Mouse (Mus musculus) kidney, postnatal 0 days (tissue): ENCODE measurements around the gene Nrap. TPM values are rescaled to one million over a fixed set of nuclear protein-coding genes. Genes with fewer than 3 reads are reported as not detected.

ENCODE experiments used
- ATAC-seq: fragments of 200-750 bp; cut with Nextera tagmentation; replicated peaks from 2 replicates; pipeline ENCODE4 v1.8.0; 2017; ENCODE audit warnings: low read depth, moderate number of reproducible peaks, moderate TSS enrichment, moderate library complexity; ENCODE audit not compliant: low FRiP score
- DNase-seq: peaks from one replicate; pipeline ENCODE4 v3.0.0-alpha.2; 2016; ENCODE audit warnings: low spot score
- H3K27ac ChIP-seq: fragments of 300-500 bp; sonication (generic); 2 replicates; pipeline ENCODE4 v1.5.1; 2014; ENCODE audit warnings: mild to moderate bottlenecking
- H3K27me3 ChIP-seq: fragments of 300-500 bp; sonication (generic); 2 replicates; pipeline ENCODE4 v1.6.1; 2014; ENCODE audit warnings: low read length, mixed read lengths; ENCODE audit not compliant: insufficient read depth
- H3K36me3 ChIP-seq: fragments of 300-500 bp; sonication (generic); 2 replicates; pipeline ENCODE4 v1.6.1; 2014; ENCODE audit warnings: low read length, mixed read lengths; ENCODE audit not compliant: insufficient read depth
- H3K4me1 ChIP-seq: fragments of 300-500 bp; sonication (generic); replicated peaks from 2 replicates; pipeline ENCODE4 v1.6.1; 2014; ENCODE audit warnings: antibody characterized with exemption, low read length, mixed read lengths; ENCODE audit not compliant: insufficient read depth
- H3K4me2 ChIP-seq: fragments of 300-500 bp; sonication (generic); 2 replicates; pipeline ENCODE4 v1.6.1; 2014; ENCODE audit warnings: mild to moderate bottlenecking, low read length, moderate library complexity, mixed read lengths
- H3K4me3 ChIP-seq: fragments of 300-500 bp; sonication (generic); replicated peaks from 2 replicates; pipeline ENCODE4 v1.5.1; 2014; ENCODE audit warnings: low read depth, low read length
- H3K9ac ChIP-seq: fragments of 300-500 bp; sonication (generic); 2 replicates; pipeline ENCODE4 v1.6.1; 2014; ENCODE audit warnings: low read depth, low read length
- H3K9me3 ChIP-seq: fragments of 300-500 bp; sonication (generic); replicated peaks from 2 replicates; pipeline ENCODE4 v1.6.1; 2016; ENCODE audit warnings: low read length, inconsistent platforms, mixed read lengths
- CTCF ChIP-seq: IDR thresholded peaks from 2 replicates; pipeline ENCODE4 v1.5.1; 2016; ENCODE audit warnings: antibody characterized with exemption, low read depth, mild to moderate bottlenecking, moderate library complexity
- WGBS: fragments of 180-500 bp; shearing (Covaris S2); extraction: QIAGEN DNeasy Blood & Tissue Kit; methylation state at CpG from one replicate; pipeline ENCODE4 v1.1.7; 2014; 5-methylcytosine and 5-hydroxymethylcytosine counted together
- polyA plus RNA-seq: library from polyadenylated mRNA; unstranded; fragments of >200 nt; fragmentation: Nextera tagmentation; extraction: Ambion mirVana; gene quantifications from 2 replicates; pipeline ENCODE4 v1.2.1, GENCODE M21; 2015

The Nrap gene
- polyA plus RNA-seq, 1 experiment from 2014 or later: 0.41 TPM

DNA sequence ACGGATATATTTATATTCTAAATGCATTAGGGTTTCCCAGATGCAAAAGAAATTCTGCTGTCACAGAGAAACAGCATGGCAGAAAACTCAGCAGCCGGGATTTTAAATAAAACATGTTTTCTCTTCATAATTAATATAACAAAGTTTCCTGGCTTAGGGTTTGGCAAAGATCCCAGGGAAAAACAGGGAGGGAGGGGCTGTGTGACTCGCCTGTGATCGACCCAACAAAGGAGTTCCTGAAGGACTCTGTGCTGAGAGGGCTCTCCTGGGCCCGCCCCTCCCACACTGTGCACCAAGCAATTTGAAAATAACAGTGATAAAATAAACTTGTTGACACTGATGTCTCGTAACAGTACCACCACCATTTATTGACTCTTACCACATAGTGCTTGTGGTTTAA is 97.9 kb downstream of the Nrap start:
- no peak for TF ChIP-seq CTCF
- DNase-seq (peak; percentile 44), ATAC-seq (no peak)
- Histone ChIP-seq H3K4me1 (peaks cover 5% of the 10 kb centered on the region; the same call in 1 of the 2 replicates), H3K27me3 (no peaks in the 10 kb centered on the region), H3K36me3 (no peaks in the 10 kb centered on the region), H3K9ac (no peak overlapping the region), H3K27ac (no peak overlapping the region), H3K4me2 (no peak overlapping the region), H3K4me3 (no peak overlapping the region), H3K9me3 (no peaks in the 10 kb centered on the region)
- WGBS: 44% methylated on average over 6 of the region's 6 CpGs

DNA sequence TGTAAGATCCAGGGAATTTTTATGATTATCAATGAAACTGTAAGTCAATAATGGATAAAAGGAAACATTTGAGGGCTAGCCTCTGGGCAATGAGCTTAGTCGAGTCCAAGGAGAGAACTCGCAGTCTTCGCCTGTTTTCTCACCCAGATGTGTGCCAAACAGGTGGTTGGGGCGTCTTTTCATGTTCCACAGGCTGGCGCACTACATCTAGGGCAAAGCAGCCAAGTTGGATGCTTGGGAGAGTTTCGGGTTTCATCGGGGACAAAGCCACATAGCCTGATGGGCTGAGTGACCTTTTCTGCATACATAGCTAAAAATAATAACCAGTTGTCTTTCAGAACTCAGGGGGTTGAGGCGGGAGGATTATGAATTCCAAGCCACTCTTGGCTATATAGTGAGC is 100.2 kb downstream of the Nrap start:
- Histone ChIP-seq H3K27ac (no peak overlapping the region), H3K4me3 (no peak overlapping the region), H3K9ac (no peak overlapping the region), H3K27me3 (no peaks in the 10 kb centered on the region), H3K36me3 (no peaks in the 10 kb centered on the region), H3K9me3 (no peaks in the 10 kb centered on the region), H3K4me1 (peaks cover 7% of the 10 kb centered on the region; the same call in 1 of the 2 replicates), H3K4me2 (no peak overlapping the region; the same call in 1 of the 2 replicates)
- DNase-seq (no peak), ATAC-seq (no peak)
- WGBS: 77% methylated on average over 8 of the region's 8 CpGs
- no peak for TF ChIP-seq CTCF

DNA sequence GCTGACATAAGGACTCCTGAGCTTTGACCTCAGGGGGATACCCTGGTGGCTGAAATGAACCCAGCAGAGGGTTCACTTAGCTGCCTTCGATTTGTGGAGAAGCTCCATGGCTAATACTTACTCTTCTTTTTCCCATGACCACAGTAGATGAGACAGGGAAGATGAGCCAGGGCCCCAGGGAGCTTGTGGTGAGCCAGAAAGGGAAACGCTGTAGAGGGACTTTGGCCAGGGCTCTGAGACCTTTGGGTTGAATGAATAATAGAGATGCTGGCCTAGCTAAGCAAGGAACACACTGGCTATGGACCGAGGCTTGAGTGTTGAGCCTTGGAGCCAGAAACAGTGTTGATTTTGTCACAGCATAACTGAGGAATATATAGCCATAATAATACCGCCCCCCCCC is 101.4 kb downstream of the Nrap start:
- peak; percentile 43; the same call in 1 of the 2 replicates for ATAC-seq
- Histone ChIP-seq H3K27ac (peak overlapping the region; percentile 62; the same call in 1 of the 2 replicates), H3K4me3 (no peak overlapping the region)

DNA sequence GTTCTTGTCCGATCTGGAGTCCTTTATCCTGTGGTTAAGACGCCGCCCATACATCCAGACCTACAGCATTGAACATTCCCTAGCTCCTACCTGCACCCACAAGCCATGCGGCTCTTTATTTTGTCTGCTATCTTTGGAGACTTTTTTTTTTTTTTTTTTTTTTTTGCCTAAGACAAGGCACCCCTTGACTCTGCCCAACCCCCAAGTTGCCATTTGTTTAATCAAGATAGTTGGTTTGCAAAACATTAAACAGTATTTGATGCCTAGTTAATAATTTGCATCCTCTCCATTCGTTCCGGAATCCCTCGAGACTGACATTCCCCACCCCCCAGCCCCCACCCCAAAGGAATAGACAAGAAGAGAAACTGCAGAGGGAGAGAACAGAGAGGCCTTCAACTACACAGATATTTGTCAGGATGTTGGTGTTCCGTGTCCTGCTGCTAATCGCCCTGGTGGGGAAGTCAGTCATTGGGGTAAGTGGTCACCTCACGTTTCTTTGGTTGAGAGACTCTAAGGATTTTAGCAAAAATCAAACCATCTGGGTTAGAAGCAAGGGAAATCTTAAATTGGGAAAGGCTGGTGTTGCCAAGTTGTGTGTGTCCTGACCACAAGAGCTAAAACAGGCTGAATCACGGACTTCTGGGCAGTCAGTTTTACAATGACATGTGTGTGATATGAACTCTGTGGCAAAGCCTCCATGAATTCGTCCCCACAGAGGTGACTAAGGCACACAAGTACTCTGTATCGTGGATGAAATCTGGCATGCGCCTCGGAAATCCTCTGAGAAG is 102.1 kb downstream of the Nrap start:
- no peak for ATAC-seq
- peak overlapping the region; percentile 34 for H3K4me2 ChIP-seq

More for the DNA sequence above, 101.4 kb downstream of the Nrap start:
- Histone ChIP-seq H3K9ac (0 out of 2 replicates have a peak overlapping the region, but pooled peaks have one; percentile 8), H3K4me1 (peaks cover 7% of the 10 kb centered on the region; the same call in 1 of the 2 replicates), H3K4me2 (peak overlapping the region; percentile 34), H3K36me3 (no peaks in the 10 kb centered on the region), H3K9me3 (no peaks in the 10 kb centered on the region), H3K27me3 (no peaks in the 10 kb centered on the region)
- TF ChIP-seq CTCF: no peak
- DNase-seq: peak; percentile 15
- WGBS: 71% methylated on average over 4 of the region's 4 CpGs

DNA sequence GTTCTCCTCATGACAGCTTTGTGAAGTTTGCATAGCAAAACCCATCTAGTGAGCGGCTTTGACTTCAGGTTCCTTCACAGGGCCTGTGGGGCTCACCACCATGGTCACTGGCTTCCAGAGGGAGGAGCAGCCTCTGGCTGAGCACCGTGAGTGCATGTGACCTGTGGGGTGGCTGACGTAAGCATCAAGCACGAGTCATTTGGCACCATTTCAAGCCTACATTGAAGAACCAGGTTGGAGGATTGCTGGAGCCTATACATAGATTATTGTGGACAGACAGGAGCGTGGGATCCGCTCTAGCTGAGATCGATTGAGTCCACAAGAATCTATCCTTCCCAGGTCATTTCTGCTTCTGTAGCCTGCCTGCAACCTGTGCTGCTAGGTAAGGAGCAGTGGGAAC is 103.0 kb downstream of the Nrap start, which contains the start of gene Habp2:
TSS of gene Habp2 (plus strand) at position 272 of the 400 bp plus-strand sequence.
- WGBS: 58% methylated on average over 7 of the region's 7 CpGs
- H3K27ac ChIP-seq: peak within 1 kb of the TSS; percentile 62; the same call in 1 of the 2 replicates
- DNase-seq: no peak
- 0 out of 2 replicates have a peak within 1 kb of the TSS, but pooled peaks have one; percentile 8 for H3K9ac ChIP-seq
- H3K27me3 ChIP-seq: no peaks in the 10 kb centered on the region
- peak within 1 kb of the TSS; percentile 34; the same call in 1 of the 2 replicates for H3K4me2 ChIP-seq
- peaks cover 7% of the 10 kb centered on the region; the same call in 1 of the 2 replicates for H3K4me1 ChIP-seq
- no peak for TF ChIP-seq CTCF
- H3K4me3 ChIP-seq: no peak within 1 kb of the TSS
- no peak for ATAC-seq
- H3K9me3 ChIP-seq: no peaks in the 10 kb centered on the region
- H3K36me3 ChIP-seq: no peaks in the 10 kb centered on the region

More for the DNA sequence above, 102.1 kb downstream of the Nrap start:
- TF ChIP-seq CTCF: no peak
- Histone ChIP-seq H3K9ac (0 out of 2 replicates have a peak overlapping the region, but pooled peaks have one; percentile 8), H3K36me3 (no peaks in the 10 kb centered on the region), H3K27me3 (no peaks in the 10 kb centered on the region), H3K27ac (peak overlapping the region; percentile 62; the same call in 1 of the 2 replicates), H3K9me3 (no peaks in the 10 kb centered on the region), H3K4me3 (no peak overlapping the region), H3K4me1 (peaks cover 7% of the 10 kb centered on the region; the same call in 1 of the 2 replicates)
- DNase-seq: no peak
- 71% methylated on average over 15 of the region's 15 CpGs for WGBS

DNA sequence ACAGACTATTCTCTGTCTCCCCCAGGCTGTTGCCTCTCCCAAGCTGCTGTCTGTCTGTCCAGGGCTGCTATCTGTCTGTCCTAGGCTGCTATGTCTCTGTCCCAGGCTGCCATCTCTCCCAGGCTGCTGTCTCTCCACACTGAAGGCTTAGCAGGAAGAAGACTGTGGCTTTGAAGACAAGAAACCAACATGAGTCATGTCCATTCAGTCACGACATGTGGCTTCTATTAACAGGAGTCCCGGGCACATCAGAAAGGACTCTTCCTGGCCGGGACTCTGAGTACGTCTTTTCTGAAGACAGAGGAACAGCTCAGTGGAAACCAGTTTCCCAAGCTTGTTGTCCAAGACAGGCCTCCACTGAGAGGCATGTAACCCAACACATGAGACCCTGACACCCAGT is 104.6 kb downstream of the Nrap start:
- Histone ChIP-seq H3K36me3 (no peaks in the 10 kb centered on the region), H3K4me3 (no peak overlapping the region), H3K27me3 (no peaks in the 10 kb centered on the region), H3K9me3 (no peaks in the 10 kb centered on the region), H3K4me2 (no peak overlapping the region), H3K4me1 (0 out of 2 replicates have a peak, but pooled peaks cover 7% of the 10 kb centered on the region), H3K27ac (no peak overlapping the region), H3K9ac (no peak overlapping the region)
- no peak for ATAC-seq
- WGBS: 64% methylated on average over 4 of the region's 4 CpGs
- no peak for TF ChIP-seq CTCF
- no peak for DNase-seq
